Comparison of ENCODE assay signal across 8 mouse cellular contexts in the genomic region with DNA sequence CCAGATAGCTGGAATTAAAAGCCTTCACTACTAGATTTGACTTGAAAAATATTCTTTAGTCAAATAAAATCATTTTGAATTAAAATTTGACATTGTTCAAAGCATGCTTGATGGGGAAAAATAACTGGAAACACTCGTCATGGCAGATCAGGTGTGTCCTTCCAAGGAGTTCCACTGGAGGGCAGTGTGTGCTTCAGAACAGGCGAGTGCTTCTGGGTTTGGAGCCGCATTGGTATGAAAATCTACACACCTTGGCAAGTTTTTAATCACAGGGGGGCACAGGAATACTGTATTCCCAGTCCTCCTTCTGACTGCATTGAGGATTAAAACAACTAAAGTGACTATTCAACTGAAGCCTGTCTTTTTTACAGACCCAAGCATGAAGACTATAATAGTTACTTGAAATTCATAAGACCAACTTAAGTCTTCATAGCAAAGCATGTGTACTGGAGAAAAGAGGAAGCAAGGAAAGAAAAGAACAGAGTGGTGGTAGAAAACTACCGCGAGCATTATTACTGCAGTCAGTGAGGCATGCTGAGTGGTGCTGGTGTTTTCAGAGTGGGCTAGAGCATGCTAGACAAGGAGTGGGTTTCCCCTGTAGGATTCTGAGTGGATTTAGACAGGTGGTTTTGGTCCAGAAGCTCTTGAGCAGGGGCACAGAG.
DNase-seq lines count a peak whose midpoint lies in the region; ATAC-seq and TF ChIP-seq lines count a peak whose summit lies in the region.

No protein-coding gene starts in this region.

- no peaks in the 10 kb centered on the region for H3K9me3 ChIP-seq in E14TG2a.4 (ENCODE audit: low read length)
- no peaks in the 10 kb centered on the region for H3K9me3 ChIP-seq in lung, embryonic 14.5 days (ENCODE audit: low read depth, low read length)

- no peak overlapping the region for H3K4me2 ChIP-seq in lung, embryonic 14.5 days

- no peak overlapping the region for H3K9ac ChIP-seq in lung, embryonic 14.5 days

- no peak overlapping the region for H3K27ac ChIP-seq in lung, embryonic 14.5 days (ENCODE audit: low read depth)

- H3K4me1 ChIP-seq in E14TG2a.4 (replicated peaks; ENCODE audit: low read depth, low read length) = no peaks in the 10 kb centered on the region
- no peaks in the 10 kb centered on the region for H3K4me1 ChIP-seq in lung, embryonic 14.5 days (ENCODE audit: insufficient read depth)

- DNase-seq in adrenal gland, adult 2 months = peak; percentile 45
- peak; percentile 76 for DNase-seq in embryo, embryonic 10.5 days (ENCODE audit: low spot score)
- DNase-seq in large intestine, adult 2 months (ENCODE audit: low read depth, low spot score) = peak; percentile 61
- peak; percentile 84 for DNase-seq in lung, embryonic 14.5 days
- peak; percentile 20 for DNase-seq in retina, adult 2 months (ENCODE audit: low read depth, low spot score)
- DNase-seq in urinary bladder, postnatal 25 days (ENCODE audit: low spot score) = peak; percentile 62

- no peak overlapping the region for H3K4me3 ChIP-seq in E14TG2a.4 (replicated peaks; ENCODE audit: low read length)
- no peak overlapping the region for H3K4me3 ChIP-seq in lung, embryonic 14.5 days (ENCODE audit: low read depth, low read length)

- H3K36me3 ChIP-seq in E14TG2a.4 (ENCODE audit: insufficient read depth, low read length) = no peaks in the 10 kb centered on the region
- no peaks in the 10 kb centered on the region for H3K36me3 ChIP-seq in lung, embryonic 14.5 days (ENCODE audit: insufficient read depth)

- ATAC-seq in granulocyte monocyte progenitor cell, adult 5-6 weeks (replicated peaks; ENCODE audit: poor library complexity, severe bottlenecking) = peak; percentile 94
- peak; percentile 65; the same call in 1 of the 2 replicates for ATAC-seq in lung, embryonic 14.5 days (ENCODE audit: insufficient read depth)

- peak; percentile 71 for TF ChIP-seq CTCF in E14TG2a.4 (conservative IDR thresholded peaks at IDR 0.05; ENCODE audit: low read length)
- TF ChIP-seq CTCF in lung, embryonic 14.5 days (IDR thresholded peaks at IDR 0.05; ENCODE audit: low read depth) = peak; percentile 87

- WGBS in large intestine, adult 2 months = 23% methylated on average over 5 of the region's 5 CpGs
- WGBS in lung, embryonic 14.5 days = 24% methylated on average over 5 of the region's 5 CpGs

- no peaks in the 10 kb centered on the region for H3K27me3 ChIP-seq in E14TG2a.4 (ENCODE audit: insufficient read depth, low read length)
- H3K27me3 ChIP-seq in lung, embryonic 14.5 days (ENCODE audit: insufficient read depth, low read length) = no peaks in the 10 kb centered on the region

Comparison
In these comparisons a context has a peak if more than half of its experiments do, and no peak if none do; other contexts are left out.
1. DNase-seq: peak in every context shown above with its lines; median percentile 84 in lung, embryonic 14.5 days; 76 in embryo, embryonic 10.5 days; 62 in urinary bladder, postnatal 25 days; 61 in large intestine, adult 2 months; 45 in adrenal gland, adult 2 months; 20 in retina, adult 2 months.